Mouse (Mus musculus) left cerebral cortex, adult 11 months (tissue): ENCODE results near the gene Prkd2.

Experiments
- DNase-seq: peaks from one replicate; pipeline ENCODE4 v3.0.0; 2022; ENCODE audit warnings: low spot score

The Prkd2 gene

DNA sequence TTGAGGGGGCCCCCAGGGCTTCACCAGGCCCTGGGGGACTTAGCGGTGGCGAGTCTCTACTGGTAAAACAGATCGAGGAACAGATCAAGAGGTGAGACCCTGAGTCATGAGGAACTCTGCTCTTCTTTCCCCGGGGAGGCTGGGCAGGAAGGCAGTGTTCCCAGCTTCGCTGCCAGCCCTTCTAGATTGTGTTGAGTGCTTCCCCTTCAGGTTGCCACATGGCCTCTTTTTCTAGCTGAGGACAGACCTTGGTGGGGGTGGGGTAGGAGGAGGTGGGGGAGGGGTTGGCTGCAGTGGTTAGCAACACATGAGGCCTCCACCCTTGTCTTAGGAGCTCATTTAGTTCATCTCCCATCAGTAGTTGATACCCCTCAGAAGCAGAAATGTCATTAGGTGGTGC is 16.1 kb upstream of the Prkd2 start:
- no peak for DNase-seq

DNA sequence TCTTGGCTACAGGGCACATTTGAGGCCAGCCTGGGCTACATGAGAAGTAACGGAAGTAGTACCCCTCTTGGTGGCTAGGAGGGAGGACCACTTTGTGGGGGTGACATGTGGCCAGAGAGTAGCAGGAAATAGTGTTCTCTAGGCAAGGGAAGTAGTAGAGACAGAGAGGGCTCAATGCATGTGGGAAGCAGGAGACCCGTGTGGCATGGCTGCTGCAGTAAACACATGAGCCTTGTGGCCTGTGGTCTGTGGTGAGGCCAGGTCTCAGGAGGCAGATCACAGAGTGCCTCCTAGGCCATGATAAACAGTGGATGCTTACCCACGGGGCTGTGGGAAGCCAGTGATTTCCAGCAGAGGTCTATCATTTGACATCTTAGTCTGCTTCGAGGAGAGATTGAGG is 15.4 kb upstream of the Prkd2 start:
- no peak for DNase-seq

DNA sequence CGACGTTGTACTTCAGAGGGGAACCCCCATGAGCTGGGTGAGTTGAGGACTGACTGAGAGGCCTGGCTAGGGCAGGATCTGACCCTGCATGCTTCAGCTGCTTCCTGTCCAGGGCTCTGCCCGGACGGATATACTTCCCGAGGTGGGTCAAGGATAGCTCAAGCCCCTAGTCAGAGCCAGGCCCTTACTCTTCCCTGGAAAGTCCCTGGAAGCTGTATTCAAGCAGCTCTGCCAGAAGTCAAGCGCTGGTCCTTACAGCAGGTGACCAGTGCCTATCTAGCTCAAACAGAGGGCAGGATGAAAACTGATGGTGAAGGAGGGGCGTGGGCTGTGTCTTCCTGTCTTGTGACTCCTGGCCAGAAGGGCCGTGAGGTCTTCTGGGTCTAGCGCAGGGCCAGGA is 12.3 kb upstream of the Prkd2 start:
- DNase-seq, result no peak

DNA sequence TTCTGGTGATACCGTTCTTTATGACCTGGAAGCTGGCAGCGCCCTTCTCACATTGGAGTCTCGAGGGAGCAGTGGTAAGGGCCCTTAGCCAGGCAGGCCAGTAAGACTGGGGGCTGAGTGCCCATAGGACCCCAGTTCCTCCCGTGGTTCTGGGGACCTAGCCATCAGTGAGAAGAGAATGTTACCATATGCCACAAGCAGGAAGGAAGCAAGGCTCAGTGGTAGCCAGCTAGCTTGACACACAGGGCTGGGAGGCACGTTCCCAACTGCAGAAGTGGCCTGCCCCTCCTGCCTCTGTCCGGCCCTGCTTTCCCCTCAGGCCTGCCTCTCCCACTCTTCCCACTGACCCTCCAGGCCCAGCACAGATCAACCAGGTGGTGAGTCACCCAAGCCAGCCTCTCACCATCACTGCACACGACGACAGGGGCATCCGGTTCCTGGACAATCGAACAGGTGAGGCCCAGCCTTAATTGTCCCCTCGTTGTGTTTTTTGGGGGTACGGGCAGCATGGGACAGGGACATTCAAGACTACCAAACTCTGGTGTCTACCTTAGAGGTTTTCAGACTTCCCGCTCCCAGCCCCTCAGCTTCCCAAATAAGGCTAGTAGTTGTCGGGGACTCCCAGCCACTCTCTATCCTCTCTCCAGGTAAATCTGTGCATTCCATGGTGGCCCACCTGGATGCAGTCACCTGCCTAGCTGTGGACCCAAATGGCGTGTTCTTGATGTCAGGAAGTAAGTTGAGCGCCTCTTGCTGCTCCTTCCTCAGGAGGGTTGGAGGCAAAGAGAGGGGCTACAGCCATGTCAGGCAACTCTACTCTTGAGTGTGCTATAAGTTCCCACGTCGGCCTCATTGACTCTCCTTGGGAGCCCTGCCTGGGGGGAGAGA is 4.5 kb upstream of the Prkd2 start:
- no peak for DNase-seq

DNA sequence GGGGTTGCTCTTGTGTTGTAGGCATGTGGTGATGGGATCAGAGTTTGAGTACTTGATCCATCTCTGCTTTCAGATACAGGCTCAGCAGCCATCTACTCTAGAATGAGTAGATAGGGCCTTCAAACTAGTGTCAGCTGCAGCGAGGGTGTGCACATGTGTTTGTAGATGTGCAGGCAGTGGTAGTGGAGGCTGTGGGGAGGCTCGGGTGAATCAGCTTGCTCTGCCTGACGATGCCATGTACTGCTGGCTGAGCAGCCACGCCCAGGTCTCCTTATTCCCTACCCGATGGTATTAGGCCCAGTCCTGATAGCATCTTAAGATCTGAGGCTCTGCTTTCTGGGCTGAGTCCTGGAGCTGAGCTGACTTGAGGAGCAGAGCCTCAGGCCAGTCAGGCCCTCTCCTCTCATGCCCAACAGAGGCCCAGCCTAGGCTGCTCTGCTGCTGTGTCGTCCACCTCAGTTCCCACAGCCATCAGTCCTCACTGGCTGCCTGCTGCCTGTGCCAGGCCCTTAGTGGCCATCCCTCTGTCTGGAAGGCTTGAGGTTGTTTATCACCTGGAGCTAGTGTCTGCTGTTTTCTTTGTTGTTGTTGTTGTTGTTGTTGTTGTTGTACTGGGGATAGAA is 3.8 kb upstream of the Prkd2 start:
- no peak for DNase-seq

DNA sequence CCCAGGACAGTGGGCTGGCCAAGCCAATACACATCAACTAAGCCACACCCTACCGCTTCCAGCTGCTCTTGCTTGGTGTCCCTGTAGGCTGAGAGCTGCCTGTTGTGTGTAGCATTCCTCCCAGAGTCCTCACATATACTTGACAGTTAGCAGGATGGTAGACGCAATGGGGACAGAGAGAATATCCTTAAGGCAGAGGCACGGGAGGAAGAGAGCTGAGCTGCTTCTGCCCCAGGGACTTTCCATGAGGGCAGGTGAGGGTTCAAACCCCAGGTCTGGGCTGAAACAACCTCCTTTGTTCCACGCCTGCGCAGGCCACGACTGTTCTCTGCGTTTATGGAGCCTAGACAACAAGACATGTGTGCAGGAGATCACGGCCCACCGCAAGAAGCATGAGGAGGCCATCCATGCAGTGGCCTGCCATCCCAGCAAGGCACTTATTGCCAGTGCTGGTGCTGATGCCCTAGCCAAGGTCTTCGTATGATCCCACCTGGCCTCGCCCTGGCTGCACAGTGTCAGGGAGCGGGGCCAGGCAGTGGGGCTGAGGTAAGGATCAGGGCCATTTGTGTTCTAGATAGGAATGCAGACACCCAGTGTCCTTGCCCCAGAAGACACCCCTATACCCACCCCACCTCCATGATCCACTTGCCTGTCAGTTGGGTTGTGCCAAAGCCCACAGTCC is 3.1 kb upstream of the Prkd2 start:
- no peak for DNase-seq

DNA sequence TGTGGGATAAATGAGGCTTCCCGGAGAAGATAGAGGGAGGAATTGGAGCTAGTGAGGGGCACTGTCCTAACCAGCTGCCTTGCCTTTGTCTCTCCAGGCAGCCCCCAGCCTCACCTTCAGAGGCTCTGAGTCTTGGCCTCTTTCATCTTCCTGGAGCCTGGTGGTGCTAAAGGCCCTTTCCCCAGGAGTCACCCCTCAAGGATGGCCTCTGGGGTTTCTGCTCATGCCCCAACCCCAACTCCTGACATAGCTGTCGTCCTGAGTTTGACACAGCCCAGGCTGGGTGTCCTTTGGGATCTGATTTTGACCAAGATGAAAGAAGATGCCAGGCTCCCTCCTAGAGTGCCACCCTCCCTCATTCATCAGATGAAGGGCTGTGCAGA is 2.6 kb upstream of the Prkd2 start:
- no peak for DNase-seq

DNA sequence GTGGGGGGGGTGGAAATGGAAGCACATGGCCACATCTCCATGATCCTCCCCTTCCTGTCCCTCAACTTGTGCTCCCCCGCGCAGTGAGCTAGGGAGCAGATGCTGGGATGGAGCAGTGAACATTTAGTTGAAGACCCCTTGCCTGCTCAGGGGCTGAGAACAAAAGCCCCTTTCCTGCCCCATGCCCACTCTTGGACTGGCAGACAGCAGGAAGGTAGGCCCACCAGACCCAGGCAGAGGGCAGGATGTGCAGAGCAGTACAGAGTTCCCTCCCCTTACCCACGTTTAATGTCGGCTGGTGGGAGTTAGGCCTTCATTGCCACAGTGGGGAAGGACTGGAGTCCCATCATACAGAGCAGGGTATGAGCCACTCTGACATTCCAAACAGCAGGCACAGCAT is 1.6 kb upstream of the Prkd2 start:
- DNase-seq, result no peak

DNA sequence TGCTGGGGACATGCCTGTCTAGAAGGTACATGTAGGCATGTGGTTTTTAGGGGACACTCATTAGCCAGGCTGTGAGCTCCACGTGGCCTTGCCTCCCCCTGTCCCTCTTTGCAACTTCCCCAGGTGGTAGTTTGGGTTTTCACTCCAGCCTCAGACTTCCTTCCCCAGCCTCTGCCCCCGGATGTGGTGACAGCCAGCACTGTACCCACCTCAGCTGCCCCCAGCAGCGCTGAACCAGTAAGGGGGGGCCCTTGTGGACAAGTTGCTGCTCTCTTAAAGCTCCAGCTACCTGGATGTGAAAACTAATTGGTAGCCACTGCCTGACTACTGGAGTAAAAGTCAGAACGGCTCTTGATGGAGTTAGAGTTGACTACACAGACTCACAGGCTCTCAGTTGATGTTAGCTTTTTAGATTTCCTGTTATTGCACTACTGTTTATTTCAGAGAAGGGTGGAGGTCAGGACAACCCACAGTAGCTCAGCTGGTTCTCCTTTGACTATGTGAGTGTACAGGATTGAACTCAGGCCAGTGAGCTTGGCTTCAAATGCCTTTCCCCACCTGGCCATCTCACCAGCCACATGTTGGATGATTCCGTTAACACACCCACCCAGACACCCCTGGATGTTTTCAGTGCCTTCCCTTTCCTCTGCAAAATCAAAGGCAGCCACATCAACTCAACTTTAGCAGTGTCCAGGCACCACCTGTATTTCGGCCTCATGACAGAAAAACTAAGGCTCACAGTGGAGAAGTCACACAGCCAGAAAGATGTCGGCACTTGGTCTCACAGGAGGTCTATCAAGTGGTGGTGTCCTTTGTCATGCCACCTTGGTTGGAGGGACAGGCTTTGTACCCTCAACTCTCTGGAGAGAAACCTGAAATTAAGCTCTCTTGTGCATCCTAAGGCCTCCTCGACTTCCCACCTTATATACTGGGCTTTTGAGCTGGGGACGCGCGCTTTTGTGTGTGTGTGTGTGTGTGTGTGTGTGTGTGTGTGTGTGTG is 841 bp upstream of the Prkd2 start:
- DNase-seq, result no peak

DNA sequence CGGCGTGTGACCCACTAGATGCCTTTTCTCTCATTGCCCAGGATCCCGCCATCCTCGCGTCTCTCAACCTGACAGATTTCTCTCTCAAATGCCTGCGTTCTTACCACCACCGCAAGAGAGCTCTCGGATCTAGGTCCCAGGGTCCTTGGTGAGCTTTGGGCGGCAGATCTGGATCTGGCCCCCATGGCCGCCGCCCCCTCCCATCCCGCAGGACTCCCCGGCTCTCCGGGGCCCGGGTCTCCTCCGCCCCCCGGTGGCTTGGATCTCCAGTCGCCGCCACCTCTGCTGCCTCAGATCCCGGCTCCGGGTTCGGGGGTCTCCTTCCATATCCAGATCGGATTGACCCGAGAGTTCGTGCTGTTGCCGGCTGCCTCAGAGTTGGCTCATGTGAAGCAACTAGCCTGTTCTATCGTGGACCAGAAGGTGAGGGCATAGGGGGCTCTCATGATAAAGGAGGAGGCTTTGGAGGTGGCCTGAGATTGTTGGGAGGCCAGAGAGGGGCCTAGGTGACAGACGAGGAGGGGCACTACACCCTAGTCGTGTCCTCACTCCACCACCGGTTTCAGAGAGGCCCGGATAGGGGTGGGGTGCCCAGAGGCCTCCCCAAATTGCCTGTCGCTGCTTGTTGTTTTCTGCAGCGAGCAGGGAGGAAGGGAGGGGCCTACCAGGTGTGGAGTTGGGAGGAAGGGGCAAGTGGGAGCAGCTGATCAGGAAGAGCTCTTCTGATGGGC is 904 bp downstream of the Prkd2 start:
- no peak for DNase-seq

DNA sequence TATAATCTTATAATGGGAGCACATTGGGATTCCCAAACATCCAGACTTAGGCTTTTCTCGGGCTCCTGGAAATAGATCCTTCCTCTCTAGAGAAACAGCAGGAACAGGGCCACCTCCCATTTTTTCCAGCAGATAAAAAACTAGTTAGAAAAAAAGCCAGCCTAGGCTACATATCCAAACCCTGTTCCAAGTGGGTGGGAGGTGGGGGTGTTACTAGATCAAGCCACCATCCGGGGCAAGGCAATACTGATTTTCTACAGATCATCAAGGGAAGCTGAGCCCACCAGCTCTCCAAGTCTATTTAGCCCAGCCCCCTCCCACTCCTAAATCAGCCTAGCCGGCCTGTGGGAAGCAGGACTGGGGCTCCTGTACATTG is 2.0 kb downstream of the Prkd2 start:
- no peak for DNase-seq

DNA sequence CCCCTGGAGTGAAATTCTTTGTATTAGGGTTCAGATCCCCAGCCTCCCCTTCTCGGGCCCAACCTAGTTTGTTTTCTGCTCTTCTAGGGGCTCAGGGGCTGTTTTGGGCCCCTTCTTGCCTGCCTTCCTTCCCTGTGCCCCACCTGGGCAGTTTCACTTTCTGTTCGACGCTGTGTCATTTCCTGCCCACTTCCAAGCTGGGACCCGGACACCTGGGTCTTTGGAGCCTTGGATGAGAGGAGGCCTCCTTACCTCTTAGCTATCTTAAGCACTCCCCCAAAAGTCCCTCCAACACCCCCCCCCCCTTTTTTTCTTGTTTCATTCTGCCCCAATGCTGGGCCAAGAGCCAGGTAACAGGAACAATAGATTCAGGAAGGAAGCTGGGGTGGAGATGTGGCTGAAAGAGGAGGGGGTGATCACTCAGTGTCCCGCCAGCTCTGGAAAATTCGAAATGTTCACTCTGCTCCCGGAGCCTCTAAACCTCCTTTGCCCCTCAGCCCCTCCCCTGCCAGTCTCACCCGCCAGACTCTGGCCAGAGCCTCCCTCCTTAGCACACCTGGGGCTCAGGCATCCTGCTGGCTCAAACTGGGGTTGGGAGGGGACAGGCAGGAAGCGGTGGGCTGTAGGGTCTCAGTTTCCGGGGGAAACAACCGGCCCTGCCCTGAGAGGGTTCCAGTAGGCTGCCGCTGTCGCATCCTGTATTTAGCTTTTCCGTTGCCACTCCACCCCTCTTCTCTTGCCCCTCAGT is 2.5 kb downstream of the Prkd2 start:
- DNase-seq, result no peak

DNA sequence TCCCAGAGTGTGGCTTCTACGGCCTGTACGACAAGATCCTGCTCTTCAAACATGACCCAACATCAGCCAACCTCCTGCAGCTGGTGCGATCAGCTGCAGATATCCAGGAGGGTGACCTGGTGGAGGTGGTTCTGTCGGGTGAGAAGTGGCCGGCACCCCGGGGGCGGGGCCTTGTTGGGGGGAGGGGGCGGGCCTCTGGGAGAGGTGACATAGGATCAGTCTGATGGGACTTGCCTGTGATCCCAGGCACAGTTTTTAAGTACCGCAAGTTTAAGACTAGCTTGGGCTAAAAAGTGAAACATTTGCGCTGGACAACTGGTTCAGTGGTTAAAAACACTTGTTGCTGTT is 3.1 kb downstream of the Prkd2 start:
- DNase-seq, result no peak

DNA sequence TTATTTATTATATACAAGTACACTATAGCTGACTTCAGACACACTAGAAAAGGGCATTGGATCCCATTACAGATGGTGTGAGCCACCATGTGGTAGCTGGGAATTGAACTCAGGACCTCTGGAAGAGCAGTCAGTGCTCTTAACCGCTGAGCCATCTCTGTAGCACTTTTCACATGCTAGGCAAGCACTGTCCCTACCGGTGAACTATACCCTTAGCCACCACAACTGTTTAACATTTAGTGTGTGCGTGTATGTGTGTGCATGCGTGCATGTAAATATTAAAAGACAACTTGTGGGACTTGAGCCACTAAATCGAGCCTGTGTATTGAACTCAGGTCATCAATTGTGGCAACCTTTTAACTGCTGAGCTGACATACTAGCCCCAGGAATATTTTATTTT is 4.1 kb downstream of the Prkd2 start:
- DNase-seq, result no peak

DNA sequence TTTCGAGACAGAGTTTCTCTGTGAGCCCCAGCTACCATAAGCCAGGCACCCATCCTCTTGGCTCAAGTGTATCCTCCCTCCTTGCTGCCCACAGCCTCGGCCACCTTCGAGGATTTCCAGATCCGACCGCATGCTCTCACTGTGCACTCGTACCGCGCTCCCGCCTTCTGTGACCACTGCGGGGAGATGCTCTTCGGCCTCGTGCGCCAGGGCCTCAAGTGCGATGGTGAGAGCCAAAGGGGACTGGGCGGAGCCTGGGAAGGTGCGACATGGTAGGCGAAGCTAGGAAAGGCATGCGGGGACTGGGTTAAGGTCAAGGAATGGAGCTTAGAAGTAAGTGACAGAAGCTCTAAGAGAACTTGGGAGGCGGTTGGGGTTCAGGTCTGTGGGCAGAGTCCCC is 4.8 kb downstream of the Prkd2 start:
- DNase-seq, result no peak

DNA sequence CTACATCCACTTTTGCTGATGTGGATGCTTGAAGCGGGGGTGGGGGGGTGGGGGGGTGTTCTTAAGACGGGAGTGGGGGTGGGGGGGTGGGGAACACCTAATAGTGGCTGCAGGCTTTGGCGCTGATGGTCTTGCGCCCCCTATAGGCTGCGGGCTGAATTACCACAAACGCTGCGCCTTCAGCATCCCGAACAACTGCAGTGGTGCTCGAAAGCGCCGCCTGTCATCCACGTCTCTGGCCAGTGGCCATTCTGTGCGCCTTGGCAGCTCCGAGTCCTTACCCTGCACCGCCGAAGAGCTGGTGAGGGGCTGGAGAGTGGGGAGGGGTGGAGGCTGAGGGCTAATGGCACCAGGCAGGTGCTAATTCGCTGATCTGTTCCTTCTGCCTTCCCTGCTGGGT is 5.9 kb downstream of the Prkd2 start:
- DNase-seq, result no peak

DNA sequence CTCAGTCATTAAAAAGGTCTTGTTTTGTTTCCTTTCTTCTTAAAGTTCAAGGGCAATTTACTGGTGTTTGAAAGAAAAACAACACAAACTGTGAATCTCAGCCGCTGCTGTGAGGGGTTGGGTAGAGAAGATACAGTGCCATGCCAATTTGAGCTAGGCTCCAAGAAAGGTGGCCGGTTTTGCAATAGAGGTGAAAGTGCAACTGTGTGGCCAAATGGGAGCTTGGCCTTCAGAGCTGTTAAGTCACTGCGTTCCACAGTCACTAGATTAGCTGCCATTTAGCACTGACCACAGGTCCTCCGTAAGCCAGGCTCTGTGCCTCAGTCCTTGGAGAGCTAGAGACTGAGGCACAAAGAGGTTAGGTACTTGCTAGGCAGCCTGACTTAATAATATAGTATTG is 8.9 kb downstream of the Prkd2 start:
- no peak for DNase-seq

DNA sequence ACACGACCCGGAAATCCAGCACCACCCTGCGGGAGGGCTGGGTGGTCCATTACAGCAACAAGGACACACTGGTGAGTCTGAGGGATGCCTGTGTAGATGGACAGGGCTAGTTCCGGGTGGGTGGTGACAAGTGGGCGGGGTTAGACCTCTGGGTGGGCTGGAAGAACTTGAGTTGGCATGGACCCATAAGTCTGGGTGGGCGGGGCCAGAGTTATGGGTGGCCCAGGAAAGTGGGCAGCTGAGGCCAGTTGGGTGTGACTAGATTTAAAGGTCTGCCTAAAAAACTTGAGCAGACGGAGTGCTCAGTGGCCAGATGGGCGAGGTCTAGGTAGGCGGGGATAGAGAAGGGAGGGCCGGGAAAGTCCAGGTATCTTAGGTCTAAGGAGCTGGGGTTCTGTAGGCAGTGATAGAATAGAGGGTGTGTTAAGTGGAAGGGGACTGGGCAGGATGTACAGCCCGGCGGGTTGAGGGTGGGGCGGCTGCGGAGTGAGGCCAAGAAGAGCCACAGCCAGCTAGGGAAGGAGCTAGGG is 10.7 kb downstream of the Prkd2 start:
- no peak for DNase-seq

DNA sequence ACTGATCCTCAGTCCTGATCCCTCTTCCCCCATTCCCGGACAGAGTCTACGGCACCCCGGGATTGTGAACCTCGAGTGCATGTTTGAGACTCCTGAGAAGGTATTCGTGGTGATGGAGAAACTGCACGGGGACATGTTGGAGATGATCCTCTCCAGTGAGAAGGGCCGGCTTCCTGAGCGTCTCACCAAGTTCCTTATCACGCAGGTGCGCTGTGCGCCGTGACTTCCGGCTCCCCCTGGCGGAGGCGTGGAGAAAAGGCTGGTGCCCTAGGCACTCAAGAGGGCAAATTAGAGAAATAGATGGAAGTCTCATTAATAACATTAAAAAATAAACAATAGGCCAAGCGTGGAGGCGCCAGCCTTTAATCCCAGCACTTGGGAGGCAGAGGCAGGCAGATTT is 15.6 kb downstream of the Prkd2 start:
- DNase-seq, result no peak

DNA sequence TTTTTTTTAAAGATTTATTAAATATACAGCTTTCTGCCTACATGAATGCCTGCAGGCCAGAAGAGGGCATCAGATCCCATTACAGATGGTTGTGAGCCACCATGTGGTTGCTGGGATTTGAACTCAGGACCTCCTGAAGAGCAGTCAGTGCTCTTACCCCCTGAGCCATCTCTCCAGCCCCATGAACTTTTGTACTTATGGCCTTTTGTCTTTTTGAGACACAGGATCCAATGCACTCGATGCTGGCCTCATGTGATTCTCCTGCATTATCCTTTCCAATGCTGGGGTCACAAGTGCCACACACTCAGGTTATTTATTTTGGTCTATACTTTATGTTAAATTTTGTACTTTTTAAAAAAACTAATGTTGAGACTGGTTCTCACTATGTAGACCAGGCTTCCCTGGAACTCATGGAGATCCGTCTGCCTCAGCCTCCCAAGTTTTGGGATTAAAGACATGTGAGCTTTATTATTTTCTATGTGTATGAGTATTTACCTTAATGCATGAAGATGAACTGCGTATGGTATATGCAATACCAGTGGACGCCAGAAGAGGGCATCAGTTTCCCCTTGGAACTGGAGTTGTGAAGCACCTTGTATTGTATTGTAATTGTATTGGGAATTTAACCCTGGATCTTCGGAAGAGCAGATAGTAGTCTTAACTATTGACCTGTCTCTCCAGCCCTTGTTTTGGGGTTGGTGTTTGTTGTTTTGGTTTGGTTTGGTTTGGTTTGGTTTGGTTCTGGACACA is 17.4 kb downstream of the Prkd2 start:
- no peak for DNase-seq
